In genomic region chr17:66417748-66418147, GRCm38 (mm10) we compare ENCODE assay signal across 13 mouse cellular contexts. TPM values are rescaled to one million over a fixed set of nuclear protein-coding genes. Genes with fewer than 3 reads are reported as not detected.
DNase-seq lines count a peak whose midpoint lies in the region; ATAC-seq lines count a peak whose summit lies in the region.
"Had no signal": no experiment of that assay in that cellular context is flagged by ENCODE, and none has a peak within 500 bp of the region (broad histone marks: within the 10 kb centered on the region; RNA-seq: fewer than 3 reads in every experiment).

No protein-coding gene starts in this region.

- no peak for DNase-seq in heart, embryonic 10.5 days (ENCODE audit: low spot score)
- DNase-seq in heart, adult 11 months = no peak
- DNase-seq in embryonic facial prominence, embryonic 10.5 days (ENCODE audit: low spot score) = no peak
- DNase-seq in adrenal gland, postnatal 14 days = no peak
- DNase-seq: heart, adult 2 months; thymus, adult 18-20 months had no signal

- H3K4me1 ChIP-seq in heart, embryonic 10.5 days = peaks cover 33% of the 10 kb centered on the region
- H3K4me1 ChIP-seq in embryonic facial prominence, embryonic 10.5 days = peaks cover 47% of the 10 kb centered on the region
- peaks cover 46% of the 10 kb centered on the region for H3K4me1 ChIP-seq in hindbrain, embryonic 13.5 days (replicated peaks)
- H3K4me1 ChIP-seq in midbrain, embryonic 12.5 days = peaks cover 41% of the 10 kb centered on the region
- H3K4me1 ChIP-seq in heart, embryonic 12.5 days (replicated peaks) = peaks cover 15% of the 10 kb centered on the region

- H3K27me3 ChIP-seq in heart, embryonic 10.5 days (ENCODE audit: insufficient read depth, poor library complexity, severe bottlenecking) = no peaks in the 10 kb centered on the region
- H3K27me3 ChIP-seq in embryonic facial prominence, embryonic 10.5 days (replicated peaks; ENCODE audit: low read depth, poor library complexity, severe bottlenecking) = no peaks in the 10 kb centered on the region
- H3K27me3 ChIP-seq in hindbrain, embryonic 13.5 days = no peaks in the 10 kb centered on the region
- H3K27me3 ChIP-seq in midbrain, embryonic 12.5 days = no peaks in the 10 kb centered on the region
- H3K27me3 ChIP-seq in heart, embryonic 12.5 days (replicated peaks) = no peaks in the 10 kb centered on the region

- peak overlapping the region; percentile 23; the same call in 1 of the 2 replicates for H3K27ac ChIP-seq in heart, embryonic 10.5 days
- H3K27ac ChIP-seq in embryonic facial prominence, embryonic 10.5 days (replicated peaks) = peak overlapping the region; percentile 59
- H3K27ac ChIP-seq in hindbrain, embryonic 13.5 days = peak overlapping the region; percentile 87
- peak overlapping the region; percentile 69 for H3K27ac ChIP-seq in midbrain, embryonic 12.5 days (replicated peaks)
- H3K27ac ChIP-seq in heart, embryonic 12.5 days (ENCODE audit: poor library complexity, severe bottlenecking) = no peak overlapping the region
- H3K27ac ChIP-seq: heart, adult 2 months had no signal

- H3K4me3 ChIP-seq in heart, embryonic 10.5 days = no peak overlapping the region
- H3K4me3 ChIP-seq in embryonic facial prominence, embryonic 10.5 days = no peak overlapping the region
- no peak overlapping the region for H3K4me3 ChIP-seq in hindbrain, embryonic 13.5 days
- H3K4me3 ChIP-seq in midbrain, embryonic 12.5 days = no peak overlapping the region
- H3K4me3 ChIP-seq in heart, embryonic 12.5 days = no peak overlapping the region
- H3K4me3 ChIP-seq: heart, adult 2 months had no signal

- H3K4me2 ChIP-seq in hindbrain, embryonic 13.5 days = peak overlapping the region; percentile 51
- no peak overlapping the region for H3K4me2 ChIP-seq in midbrain, embryonic 12.5 days (replicated peaks)
- H3K4me2 ChIP-seq in heart, embryonic 12.5 days = no peak overlapping the region

- 0 out of 2 replicates have a peak, but pooled peaks have one; percentile 1 for ATAC-seq in hindbrain, embryonic 13.5 days (ENCODE audit: low FRiP score)
- ATAC-seq in midbrain, embryonic 12.5 days (ENCODE audit: low FRiP score, low read depth) = 0 out of 2 replicates have a peak, but pooled peaks have one; percentile 27
- ATAC-seq in inflammation-experienced regulatory T-cells, adult 6 months = no peak
- no peak for ATAC-seq in heart, embryonic 12.5 days (ENCODE audit: insufficient number of reproducible peaks, low FRiP score)

- 0 out of 2 replicates have a peak overlapping the region, but pooled peaks have one; percentile 56 for H3K9ac ChIP-seq in hindbrain, embryonic 13.5 days
- no peak overlapping the region for H3K9ac ChIP-seq in midbrain, embryonic 12.5 days (replicated peaks)
- H3K9ac ChIP-seq in heart, embryonic 12.5 days = no peak overlapping the region; the same call in 1 of the 2 replicates

- 17% methylated on average over 4 of the region's 4 CpGs for WGBS in heart, embryonic 10.5 days
- WGBS in embryonic facial prominence, embryonic 10.5 days = 41% methylated on average over 4 of the region's 4 CpGs
- WGBS in hindbrain, embryonic 13.5 days = 46% methylated on average over 4 of the region's 4 CpGs
- 24% methylated on average over 4 of the region's 4 CpGs for WGBS in midbrain, embryonic 12.5 days
- WGBS in heart, embryonic 12.5 days = 26% methylated on average over 4 of the region's 4 CpGs

- no peaks in the 10 kb centered on the region for H3K36me3 ChIP-seq in heart, embryonic 10.5 days
- 0 out of 2 replicates have a peak, but pooled peaks cover 2% of the 10 kb centered on the region for H3K36me3 ChIP-seq in embryonic facial prominence, embryonic 10.5 days (replicated peaks)
- peaks cover 1% of the 10 kb centered on the region; the same call in 1 of the 2 replicates for H3K36me3 ChIP-seq in hindbrain, embryonic 13.5 days
- no peaks in the 10 kb centered on the region; the same call in 1 of the 2 replicates for H3K36me3 ChIP-seq in midbrain, embryonic 12.5 days
- H3K36me3 ChIP-seq in heart, embryonic 12.5 days = no peaks in the 10 kb centered on the region
- H3K36me3 ChIP-seq: G1E had no signal

- no peaks in the 10 kb centered on the region for H3K9me3 ChIP-seq in heart, embryonic 10.5 days
- H3K9me3 ChIP-seq in embryonic facial prominence, embryonic 10.5 days = no peaks in the 10 kb centered on the region
- H3K9me3 ChIP-seq in hindbrain, embryonic 13.5 days = no peaks in the 10 kb centered on the region
- H3K9me3 ChIP-seq in midbrain, embryonic 12.5 days = no peaks in the 10 kb centered on the region
- H3K9me3 ChIP-seq in heart, embryonic 12.5 days (replicated peaks) = no peaks in the 10 kb centered on the region

RNA-seq across cellular contexts. Expression of gene Mtcl1, which starts 31.8 kb away (rescaled TPM):
- 2.4 and 3.7 TPM in 2 replicates for polyA plus RNA-seq in heart, embryonic 10.5 days (2016; fragmentation: Nextera tagmentation; extraction: Ambion mirVana)
- 13.2 and 22.3 TPM in 2 replicates for polyA plus RNA-seq in embryonic facial prominence, embryonic 10.5 days (2016; fragmentation: Nextera tagmentation; extraction: Ambion mirVana)
- 50.9 TPM in 2 replicates for polyA plus RNA-seq in hindbrain, embryonic 13.5 days (2015; fragmentation: Nextera tagmentation; extraction: Ambion mirVana)
- polyA plus RNA-seq in midbrain, embryonic 12.5 days (2016; fragmentation: Nextera tagmentation; extraction: Ambion mirVana) = 72.5 and 91.2 TPM in 2 replicates
- under 1 TPM in 1 of 3 experiments, not detected in 2; 0.39 TPM for polyA plus RNA-seq in inflammation-experienced regulatory T-cells, adult 6 months (2017; shearing (Covaris generic))
- polyA plus RNA-seq in heart, embryonic 12.5 days (2016; fragmentation: Nextera tagmentation; extraction: Ambion mirVana) = 1.4 and 1.7 TPM in 2 replicates
- total RNA-seq in adrenal gland, postnatal 14 days (2021) = 13.7 and 14.3 TPM in 2 replicates
- total RNA-seq: hematopoietic stem cell, adult 5-6 weeks; neutrophil, adult 5-6 weeks had no signal
- polyA plus RNA-seq: G1E had no signal

Comparison
In these comparisons a context has a peak if more than half of its experiments do, and no peak if none do; other contexts are left out.
1. ATAC-seq: peak in hindbrain, embryonic 13.5 days (single experiment) and midbrain, embryonic 12.5 days (single experiment); none in inflammation-experienced regulatory T-cells, adult 6 months (single experiment) and heart, embryonic 12.5 days (single experiment).